Mouse (Mus musculus) megakaryocyte, embryonic 14.5 days (primary cell): Measurements from ENCODE around the gene Wnt9b.

Experiments used
- FLI1 ChIP-seq: IDR thresholded peaks from 2 replicates; pipeline ENCODE4 v1.6.1; 2012; ENCODE audit warnings: low read length, inconsistent platforms, mixed read lengths
- GATA1 ChIP-seq: IDR thresholded peaks from 3 replicates; pipeline ENCODE4 v1.6.1; 2012; ENCODE audit warnings: mixed read lengths, low read length, inconsistent platforms, borderline replicate concordance

DNA sequence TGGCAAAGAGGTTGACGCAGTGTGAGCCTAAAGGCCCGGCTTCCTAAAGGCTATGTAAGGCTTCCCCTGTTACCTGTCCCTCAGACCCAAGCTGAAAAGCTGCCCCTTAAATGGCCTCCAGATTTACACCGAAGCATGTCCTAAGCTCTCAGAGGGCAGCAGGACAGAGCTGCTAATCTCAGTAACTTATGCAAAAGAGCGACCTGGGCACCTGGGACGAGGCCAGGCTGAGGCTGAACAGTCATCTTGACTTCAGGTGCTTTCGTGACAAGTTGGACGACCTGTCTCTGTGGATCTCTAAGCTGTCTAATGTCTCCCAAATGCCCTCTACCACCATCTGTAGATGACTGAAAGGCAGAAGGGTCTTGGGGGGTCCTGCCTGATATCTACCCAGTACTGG, 17.3 kb downstream of the Wnt9b start:
- TF ChIP-seq GATA1 (no peak), FLI1 (no peak)
